Mouse (Mus musculus): ENCODE data around the gene Pir.

- TF ChIP-seq ZNF384 (IDR thresholded peaks at IDR 0.05; ENCODE audit: low read depth, low read length): no peak
- TF ChIP-seq MAFK (IDR thresholded peaks at IDR 0.05; ENCODE audit: insufficient read depth, low read depth, low read length): no peak
Observed at GRCm38 (mm10) chrX:164379721-164380120, 110.5 kb downstream of the Pir start.
